Mouse (Mus musculus): ENCODE results near the gene Npm3. TPM values are rescaled to one million over a fixed set of nuclear protein-coding genes. Genes with fewer than 3 reads are reported as not detected.

Gene Npm3
- polyA plus RNA-seq, 1 experiment from 2014 or later: 14.7 TPM

DNA sequence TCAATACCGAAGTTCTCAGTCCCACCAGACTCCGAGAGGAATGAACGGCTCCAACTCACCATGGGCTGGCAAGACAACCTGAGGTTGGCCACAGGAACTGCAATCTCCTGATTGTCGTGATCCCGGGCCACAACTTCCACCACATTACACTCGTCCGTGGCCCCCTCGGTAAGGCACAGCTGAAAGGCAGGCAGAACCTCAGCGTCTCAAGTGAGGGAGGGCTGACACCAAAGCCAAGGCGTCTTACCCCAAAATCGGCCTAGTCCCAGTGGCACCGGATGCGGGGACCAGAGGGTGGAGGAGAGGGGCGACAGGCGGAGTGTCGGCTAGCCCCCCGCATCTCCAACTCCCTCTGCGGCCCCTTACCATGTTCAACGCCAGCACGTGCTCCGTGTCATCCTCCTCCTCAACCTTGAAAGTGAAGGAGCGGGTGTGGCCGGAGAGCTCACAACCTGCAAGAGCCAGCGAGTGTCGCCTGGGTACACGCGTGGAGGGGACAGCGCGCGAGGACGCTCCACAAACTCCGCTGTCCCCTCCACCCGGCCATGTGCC is 624 bp downstream of the Npm3 start:
- peaks cover 30% of the 10 kb centered on the region for H3K27me3 ChIP-seq (replicated peaks)
- H3K4me3 ChIP-seq (replicated peaks): peak overlapping the region; percentile 92
- H3K27ac ChIP-seq: no peak overlapping the region
- peaks cover 21% of the 10 kb centered on the region for H3K4me1 ChIP-seq (replicated peaks)
- peak; percentile 13 for ATAC-seq
- H3K9me3 ChIP-seq: no peaks in the 10 kb centered on the region
- H3K4me2 ChIP-seq (replicated peaks): peak overlapping the region; percentile 86
- WGBS: 2% methylated on average over 33 of the region's 33 CpGs
- H3K9ac ChIP-seq: peak overlapping the region; percentile 86
- H3K36me3 ChIP-seq: peaks cover 10% of the 10 kb centered on the region

GRCm38 (mm10) chr19:45748206-45748605 is 1.2 kb downstream of the Npm3 start:
- Histone ChIP-seq H3K4me3 (replicated peaks) (peak overlapping the region; percentile 92), H3K4me1 (replicated peaks) (peaks cover 21% of the 10 kb centered on the region), H3K27ac (no peak overlapping the region), H3K9me3 (no peaks in the 10 kb centered on the region), H3K4me2 (replicated peaks) (peak overlapping the region; percentile 86), H3K9ac (peak overlapping the region; percentile 86), H3K27me3 (replicated peaks) (peaks cover 35% of the 10 kb centered on the region), H3K36me3 (peaks cover 8% of the 10 kb centered on the region; the same call in 1 of the 2 replicates)
- 41% methylated on average over 9 of the region's 9 CpGs for WGBS
- ATAC-seq: no peak

DNA sequence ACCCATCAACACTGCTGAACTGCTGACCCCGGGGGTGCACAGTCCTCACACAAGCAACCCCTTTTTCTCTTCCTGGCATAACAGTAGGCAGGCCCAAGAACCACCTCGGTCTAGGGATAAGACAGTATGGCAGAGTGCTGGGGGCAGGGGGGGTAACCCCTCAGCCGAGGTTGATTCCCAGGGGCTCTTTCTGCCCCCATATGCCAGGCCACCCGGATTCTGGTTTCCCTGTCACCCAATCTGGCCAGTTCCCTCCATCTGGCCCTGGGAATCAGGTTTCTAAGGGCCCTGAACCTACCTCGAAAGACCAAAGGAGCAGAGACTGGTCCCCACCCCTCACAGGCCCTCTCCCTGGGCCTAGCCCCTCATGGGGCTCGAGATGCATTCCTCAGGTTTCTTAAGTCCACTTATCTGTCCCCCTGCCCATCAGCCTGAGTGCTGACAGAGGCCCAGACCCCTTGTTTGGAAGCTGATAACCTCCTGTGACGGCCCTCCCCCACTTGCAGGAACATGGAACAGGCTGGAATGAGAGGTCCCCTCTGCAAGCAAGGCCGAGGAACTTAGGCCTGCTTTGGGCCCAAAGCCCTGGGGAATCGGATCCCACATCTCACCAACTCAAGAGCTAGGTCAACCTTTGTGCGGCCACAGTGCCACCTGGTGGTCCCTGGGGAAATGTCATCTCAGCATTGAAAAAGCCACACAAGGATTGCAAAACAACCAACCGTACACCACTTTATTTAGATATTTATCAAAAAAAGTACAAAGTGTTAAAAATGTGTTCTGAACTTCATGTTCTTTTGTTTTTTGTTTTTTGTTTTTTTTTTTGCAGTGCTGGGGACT is 2.1 kb downstream of the Npm3 start:
- Histone ChIP-seq H3K9ac (no peak overlapping the region), H3K27me3 (replicated peaks) (peaks cover 45% of the 10 kb centered on the region), H3K4me1 (replicated peaks) (peaks cover 29% of the 10 kb centered on the region), H3K27ac (no peak overlapping the region), H3K4me3 (replicated peaks) (no peak overlapping the region), H3K36me3 (peaks cover 4% of the 10 kb centered on the region; the same call in 1 of the 2 replicates), H3K9me3 (no peaks in the 10 kb centered on the region), H3K4me2 (replicated peaks) (no peak overlapping the region)
- WGBS: 28% methylated on average over 11 of the region's 11 CpGs
- no peak for ATAC-seq

DNA sequence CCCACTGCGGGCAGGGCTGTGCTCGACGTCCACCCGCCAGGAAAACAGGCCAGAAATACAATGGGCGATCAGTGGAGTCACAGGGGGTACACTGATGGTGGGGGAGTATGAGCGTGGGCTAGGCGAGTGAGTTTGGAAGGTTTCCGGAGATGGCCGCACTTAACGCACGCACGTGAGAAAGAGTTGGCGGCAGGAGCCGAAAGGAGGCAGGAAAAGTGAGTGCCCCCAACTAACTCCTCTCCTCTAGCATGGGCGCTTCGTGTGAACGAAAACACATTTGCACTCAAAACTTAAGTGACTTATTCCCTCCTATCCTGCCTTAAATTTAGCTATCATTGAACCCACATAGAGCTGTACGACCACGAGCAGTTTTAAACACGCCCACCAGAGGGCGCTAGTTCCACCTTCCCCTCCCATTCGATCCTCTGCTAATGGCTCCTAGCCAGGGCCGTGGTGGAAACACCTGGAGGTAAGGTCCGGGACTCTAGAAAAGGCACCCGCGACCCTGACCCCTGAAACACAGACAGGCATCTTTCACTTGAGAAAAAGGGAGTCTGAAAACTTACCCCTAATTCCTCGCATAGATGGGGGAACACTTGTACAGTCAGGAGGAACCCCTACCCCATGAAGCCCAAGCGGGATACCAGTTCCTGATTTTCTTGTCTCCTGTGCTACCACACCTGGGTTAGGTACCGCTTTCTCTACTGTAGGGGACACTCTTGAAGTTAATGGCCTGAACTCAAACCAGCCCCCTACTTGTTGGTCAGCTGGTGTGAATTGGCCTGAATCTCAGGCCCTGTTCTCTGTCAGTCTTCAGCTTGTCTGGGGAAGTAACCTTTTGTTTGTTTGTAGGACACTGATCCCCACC is 3.0 kb downstream of the Npm3 start:
- Histone ChIP-seq H3K4me2 (replicated peaks) (peak overlapping the region; percentile 39; the same call in 1 of the 2 replicates), H3K27ac (no peak overlapping the region), H3K36me3 (no peaks in the 10 kb centered on the region), H3K9ac (no peak overlapping the region), H3K9me3 (no peaks in the 10 kb centered on the region), H3K27me3 (replicated peaks) (peaks cover 54% of the 10 kb centered on the region), H3K4me3 (replicated peaks) (peak overlapping the region; percentile 9; the same call in 1 of the 2 replicates), H3K4me1 (replicated peaks) (peaks cover 36% of the 10 kb centered on the region)
- 11% methylated on average over 29 of the region's 29 CpGs for WGBS
- peak; percentile 44; the same call in 1 of the 2 replicates for ATAC-seq

DNA sequence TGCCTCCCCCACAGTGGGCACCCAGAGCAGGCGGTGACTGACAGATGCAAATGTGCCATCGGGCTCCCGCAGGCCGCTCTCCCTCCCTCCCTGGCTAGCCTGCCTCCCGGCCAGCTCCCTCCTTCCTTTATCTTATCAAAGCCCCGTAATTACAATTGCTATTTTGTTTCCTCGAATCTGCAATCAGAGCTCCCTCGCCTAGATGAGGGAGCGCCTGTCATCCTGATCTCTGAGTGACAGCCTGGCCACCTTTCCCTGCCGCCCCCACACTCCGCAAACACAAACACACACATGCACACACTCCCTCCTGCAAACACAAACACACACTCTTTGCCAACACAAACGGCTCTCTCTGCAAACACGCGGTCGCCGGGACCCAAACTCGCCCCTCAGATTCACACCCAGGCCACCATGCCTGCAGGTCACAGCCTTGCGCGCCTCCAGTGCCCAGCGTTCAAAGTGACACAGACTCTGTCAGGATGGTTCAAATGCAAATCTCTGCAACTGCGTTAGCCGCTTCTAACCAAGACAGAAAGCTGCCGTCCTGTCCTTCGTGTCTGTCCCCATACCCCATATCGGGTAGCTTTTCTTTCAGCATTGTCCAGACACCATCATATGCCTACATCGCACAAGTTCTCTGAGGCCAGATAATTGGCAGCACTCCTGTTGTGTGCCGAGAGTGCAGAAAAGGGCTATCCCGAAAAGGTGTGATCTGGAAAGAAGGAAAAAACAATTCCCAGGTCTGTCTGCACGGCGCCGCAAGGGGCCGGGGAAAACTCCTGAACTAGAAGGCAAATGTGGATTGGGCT is 3.8 kb downstream of the Npm3 start:
- WGBS: 6% methylated on average over 32 of the region's 32 CpGs
- H3K27me3 ChIP-seq (replicated peaks): peaks cover 61% of the 10 kb centered on the region
- H3K9ac ChIP-seq: no peak overlapping the region
- H3K4me2 ChIP-seq (replicated peaks): peak overlapping the region; percentile 39
- H3K4me1 ChIP-seq (replicated peaks): peaks cover 36% of the 10 kb centered on the region
- peak overlapping the region; percentile 9; the same call in 1 of the 2 replicates for H3K4me3 ChIP-seq (replicated peaks)
- H3K9me3 ChIP-seq: no peaks in the 10 kb centered on the region
- H3K36me3 ChIP-seq: no peaks in the 10 kb centered on the region
- no peak overlapping the region for H3K27ac ChIP-seq
- ATAC-seq: no peak

DNA sequence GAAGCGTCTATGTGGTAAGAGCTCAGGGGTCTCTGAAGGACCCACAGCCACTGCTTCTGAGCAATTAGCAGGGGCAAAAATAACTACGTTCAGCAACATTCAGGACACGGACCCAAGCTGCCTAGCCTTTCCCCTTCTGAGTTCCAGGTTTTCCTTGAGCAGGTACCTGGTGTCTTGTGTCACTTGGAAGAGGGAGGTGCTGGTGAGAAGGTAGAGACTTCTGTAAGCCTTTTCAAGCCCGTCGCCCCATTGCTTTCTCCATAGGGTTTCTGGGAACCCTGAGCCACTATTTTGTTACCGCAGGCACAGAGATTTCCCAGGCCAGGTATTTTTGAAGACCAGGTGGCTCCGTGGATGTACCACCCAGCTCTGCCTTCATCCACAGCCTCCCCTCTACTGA is 5.8 kb downstream of the Npm3 start:
- Histone ChIP-seq H3K9ac (no peak overlapping the region), H3K36me3 (no peaks in the 10 kb centered on the region), H3K4me2 (replicated peaks) (peak overlapping the region; percentile 86; the same call in 1 of the 2 replicates), H3K27ac (no peak overlapping the region), H3K9me3 (no peaks in the 10 kb centered on the region), H3K4me1 (replicated peaks) (peaks cover 36% of the 10 kb centered on the region), H3K27me3 (replicated peaks) (peaks cover 79% of the 10 kb centered on the region), H3K4me3 (replicated peaks) (no peak overlapping the region)
- no peak for ATAC-seq
- 20% methylated on average over 7 of the region's 7 CpGs for WGBS

GRCm38 (mm10) chr19:45742984-45743575 is 6.3 kb downstream of the Npm3 start:
- no peak for ATAC-seq
- H3K9ac ChIP-seq: no peak overlapping the region

DNA sequence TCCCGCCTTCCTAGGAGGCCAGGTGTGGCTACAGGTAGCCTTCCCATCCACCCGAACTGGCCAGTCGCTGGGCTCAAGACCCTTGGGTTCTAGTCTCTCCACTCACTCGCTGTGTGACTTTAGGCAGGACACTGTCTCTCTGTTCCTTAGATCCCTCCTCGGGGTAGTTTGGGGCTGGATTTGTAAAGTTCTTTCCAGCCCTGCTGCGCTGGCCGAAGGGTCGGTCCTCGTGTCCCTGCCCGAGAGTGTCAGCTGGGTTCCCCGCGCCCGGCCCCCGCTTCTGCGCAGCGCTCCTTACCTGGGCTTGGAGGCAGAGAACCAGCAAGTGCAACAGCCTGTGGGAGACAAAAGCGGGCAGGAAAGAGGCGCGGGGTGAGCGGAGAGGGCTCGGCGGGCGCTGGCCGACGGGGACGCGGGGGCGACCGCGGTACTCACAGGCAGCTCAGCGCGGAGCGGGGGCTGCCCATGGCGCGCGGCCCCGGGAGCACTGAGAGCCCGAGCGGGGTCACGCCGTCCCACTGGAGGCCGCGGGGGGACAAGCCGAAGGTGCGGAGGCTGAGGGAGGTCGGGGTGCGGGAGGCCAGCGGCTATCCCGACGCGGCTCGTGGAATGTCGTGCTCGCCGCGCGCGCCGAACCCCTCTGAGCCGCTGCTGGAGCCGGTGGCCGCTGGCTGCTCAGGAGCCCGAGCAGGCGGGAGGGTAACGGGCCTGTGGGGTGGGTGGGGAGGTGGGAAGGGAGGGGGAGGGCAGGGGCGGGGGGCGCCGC is 7.0 kb downstream of the Npm3 start, which contains the start of gene Fgf8:
Gene Fgf8, minus strand, starts transcription at position 698 of the 766 bp plus-strand sequence.
- H3K27me3 ChIP-seq (replicated peaks): peaks cover 91% of the 10 kb centered on the region
- ATAC-seq: no peak
- H3K4me1 ChIP-seq (replicated peaks): peaks cover 29% of the 10 kb centered on the region
- peak within 1 kb of the TSS; percentile 43 for H3K4me3 ChIP-seq (replicated peaks)
- under 1% methylated on average over 57 of the region's 68 CpGs for WGBS
- no peak within 1 kb of the TSS for H3K27ac ChIP-seq
- H3K36me3 ChIP-seq: no peaks in the 10 kb centered on the region
- H3K9me3 ChIP-seq: no peaks in the 10 kb centered on the region
- no peak within 1 kb of the TSS; the same call in 1 of the 2 replicates for H3K9ac ChIP-seq
- H3K4me2 ChIP-seq (replicated peaks): peak within 1 kb of the TSS; percentile 86

More at GRCm38 (mm10) chr19:45742984-45743575, 6.3 kb downstream of the Npm3 start:
- no peaks in the 10 kb centered on the region for H3K9me3 ChIP-seq
- H3K4me3 ChIP-seq (replicated peaks): peak overlapping the region; percentile 43
- H3K27ac ChIP-seq: no peak overlapping the region
- H3K4me1 ChIP-seq (replicated peaks): peaks cover 30% of the 10 kb centered on the region
- 3% methylated on average over 20 of the region's 44 CpGs for WGBS
- H3K27me3 ChIP-seq (replicated peaks): peaks cover 84% of the 10 kb centered on the region
- H3K36me3 ChIP-seq: no peaks in the 10 kb centered on the region
- peak overlapping the region; percentile 86 for H3K4me2 ChIP-seq (replicated peaks)

- Histone ChIP-seq H3K9ac (no peak overlapping the region), H3K4me2 (replicated peaks) (peak overlapping the region; percentile 86; the same call in 1 of the 2 replicates), H3K27ac (no peak overlapping the region), H3K4me1 (replicated peaks) (peaks cover 36% of the 10 kb centered on the region), H3K4me3 (replicated peaks) (peak overlapping the region; percentile 43), H3K27me3 (replicated peaks) (peaks cover 96% of the 10 kb centered on the region), H3K9me3 (no peaks in the 10 kb centered on the region), H3K36me3 (no peaks in the 10 kb centered on the region)
- no peak for ATAC-seq
- WGBS: 4% methylated on average over 45 of the region's 45 CpGs
Measured at GRCm38 (mm10) chr19:45741431-45742217, 7.8 kb downstream of the Npm3 start.

- H3K4me1 ChIP-seq (replicated peaks): peaks cover 31% of the 10 kb centered on the region
- H3K4me3 ChIP-seq (replicated peaks): no peak overlapping the region
- no peak overlapping the region for H3K9ac ChIP-seq
- WGBS: 18% methylated on average over 7 of the region's 7 CpGs
- no peak for ATAC-seq
- peaks cover 95% of the 10 kb centered on the region for H3K27me3 ChIP-seq (replicated peaks)
- no peaks in the 10 kb centered on the region for H3K9me3 ChIP-seq
- H3K27ac ChIP-seq: no peak overlapping the region
- H3K36me3 ChIP-seq: no peaks in the 10 kb centered on the region
- no peak overlapping the region for H3K4me2 ChIP-seq (replicated peaks)
Measured at GRCm38 (mm10) chr19:45740817-45741216, 8.6 kb downstream of the Npm3 start.

All from intestine, embryonic 15.5 days (tissue).